Mouse (Mus musculus) NIH3T3 (cell line): ENCODE results near the gene Tusc2.

Experiments
- DNase-seq: peaks from one replicate; pipeline ENCODE4 v3.0.0-alpha.2; 2012; ENCODE audit warnings: low read depth

Tusc2 gene

GRCm38 (mm10) chr9:107545199-107545598 lies 17.9 kb upstream of the Tusc2 start:
- DNase-seq: no peak

DNA sequence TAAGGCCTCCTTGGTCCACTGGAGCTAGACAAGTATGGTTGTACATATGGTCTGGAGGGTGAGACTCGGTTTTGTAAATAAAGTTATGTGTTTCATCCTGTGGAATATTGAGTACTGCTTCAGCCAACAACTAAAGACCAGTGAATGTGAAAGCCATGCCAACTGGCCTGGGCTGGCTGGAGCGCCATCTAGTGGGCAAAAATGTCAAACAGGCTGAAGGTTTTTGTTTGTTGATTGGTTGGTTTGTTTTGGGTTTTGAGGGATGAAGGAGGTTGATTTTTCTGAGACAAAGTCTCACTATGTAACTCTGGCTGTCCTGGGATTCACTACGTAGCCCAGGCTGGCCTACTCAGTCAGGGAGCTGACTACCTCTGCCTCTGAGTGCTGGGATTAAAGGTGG lies 17.5 kb upstream of the Tusc2 start:
- peak; percentile 87 for DNase-seq

GRCm38 (mm10) chr9:107547026-107547425 lies 16.0 kb upstream of the Tusc2 start, which contains the start of gene Zmynd10:
TSS of gene Zmynd10 (plus strand) at chr9:107547298.
- DNase-seq: peak; percentile 92

GRCm38 (mm10) chr9:107547957-107548356 lies 15.1 kb upstream of the Tusc2 start:
- DNase-seq: no peak

- DNase-seq: no peak
Observed at GRCm38 (mm10) chr9:107548820-107549219, 14.2 kb upstream of the Tusc2 start.

GRCm38 (mm10) chr9:107549297-107550074 lies 13.6 kb upstream of the Tusc2 start:
- no peak for DNase-seq

GRCm38 (mm10) chr9:107550491-107551116 lies 12.5 kb upstream of the Tusc2 start:
- no peak for DNase-seq

- peak; percentile 85 for DNase-seq
Observed at GRCm38 (mm10) chr9:107551117-107551889, 11.8 kb upstream of the Tusc2 start, which contains the start of gene Rassf1. TSS of gene Rassf1 (plus strand) at chr9:107551555.

- DNase-seq: peak; percentile 57
Observed at GRCm38 (mm10) chr9:107551890-107552355, 11.1 kb upstream of the Tusc2 start.

DNA sequence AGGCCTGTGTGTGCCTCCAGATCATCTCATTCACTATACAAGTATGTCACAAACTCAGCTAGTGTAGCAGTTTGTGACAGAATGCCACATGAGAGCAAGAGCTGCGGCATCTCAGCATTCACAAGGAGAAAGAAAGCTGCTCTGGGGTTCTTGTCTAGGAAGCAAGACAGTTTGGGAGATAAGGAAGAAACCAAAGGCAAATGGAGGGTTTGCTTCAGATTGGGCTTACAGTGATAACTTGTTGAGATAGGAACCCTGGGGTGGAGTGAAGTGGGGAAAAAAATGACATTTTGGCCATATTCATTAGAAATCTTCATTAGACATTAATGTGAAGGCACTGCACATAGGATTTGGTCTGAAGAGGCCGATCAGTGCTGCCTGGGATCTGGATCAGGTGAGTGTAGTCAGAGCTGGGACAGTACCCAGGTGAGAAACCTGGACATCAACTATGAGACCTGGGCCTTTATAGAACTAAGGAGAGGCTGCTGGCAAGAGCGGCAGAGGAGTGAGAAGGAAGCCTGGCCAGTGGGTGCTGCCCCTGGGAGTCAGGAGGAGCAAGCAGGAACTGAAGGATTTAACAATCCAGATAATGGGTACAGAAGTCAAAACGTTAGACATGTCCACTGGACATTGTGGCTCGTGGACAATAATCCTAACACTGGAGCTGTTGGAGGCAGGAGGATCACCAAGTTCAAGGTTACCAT lies 10.2 kb upstream of the Tusc2 start:
- DNase-seq: no peak

- peak; percentile 7 for DNase-seq
Observed at GRCm38 (mm10) chr9:107553541-107554318, 9.3 kb upstream of the Tusc2 start.

DNA sequence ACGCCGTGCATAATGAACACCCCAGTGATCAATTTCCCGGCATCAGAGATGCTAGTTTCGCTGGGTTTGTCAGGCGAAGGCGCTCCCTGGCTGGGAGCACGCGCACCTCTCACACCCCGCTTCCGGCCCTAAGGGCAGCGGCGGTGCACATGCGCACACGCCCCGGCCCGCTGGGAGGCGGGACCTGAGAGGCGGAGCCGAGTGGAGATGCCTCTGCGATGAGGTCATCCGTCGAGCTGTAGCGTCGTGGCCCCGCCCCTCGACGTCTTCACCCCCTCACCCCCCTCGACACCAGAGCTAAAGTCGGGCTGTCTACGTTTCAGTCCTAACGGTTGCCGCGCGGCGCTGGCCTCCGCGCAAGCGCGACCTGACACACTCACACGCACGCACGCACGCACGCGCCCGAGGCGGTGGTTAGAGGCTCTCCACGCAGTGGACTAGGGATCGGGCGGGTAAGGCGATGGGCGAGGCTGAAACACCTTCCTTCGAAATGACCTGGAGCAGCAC lies 8.7 kb upstream of the Tusc2 start:
- peak; percentile 99 for DNase-seq

DNA sequence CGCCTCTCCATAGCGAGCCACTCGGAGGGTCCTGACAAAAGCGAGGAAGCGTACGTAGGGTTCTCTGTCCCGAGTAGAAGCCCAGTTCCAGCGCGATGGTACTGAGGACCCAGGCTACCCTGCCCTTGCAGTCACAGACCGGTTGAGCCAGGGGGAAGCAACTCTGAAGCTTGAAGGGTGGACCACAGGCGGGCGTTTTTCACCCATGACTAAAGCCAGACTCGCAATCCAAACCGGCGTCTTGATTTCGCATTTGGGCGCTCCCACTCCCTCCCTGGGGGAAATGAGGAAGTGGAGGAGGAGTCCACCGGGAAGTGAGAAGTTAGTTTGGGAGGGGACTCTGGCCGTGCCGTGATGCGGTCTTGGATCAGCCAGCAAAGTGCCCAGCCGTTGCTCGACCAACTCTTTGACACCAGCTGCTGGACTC lies 8.0 kb upstream of the Tusc2 start:
- DNase-seq: peak; percentile 82

DNA sequence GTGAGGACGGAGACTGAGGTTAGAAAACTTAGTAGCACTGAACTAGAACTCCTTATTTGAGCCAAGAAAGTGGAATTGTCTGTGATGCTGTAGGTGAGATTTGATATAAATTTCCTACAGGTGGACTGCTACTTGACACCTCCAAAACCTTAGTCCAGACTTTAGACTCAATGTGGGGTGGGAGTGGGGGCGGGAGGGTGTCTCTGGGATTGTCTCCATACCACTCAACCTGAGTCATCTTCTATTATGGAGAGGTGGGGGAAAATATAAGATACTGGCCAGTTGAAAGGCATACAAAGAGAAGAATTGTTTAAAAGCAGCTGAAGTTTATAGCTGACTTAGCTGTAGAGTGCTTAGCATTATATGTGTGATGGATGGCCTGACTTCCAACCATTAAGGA lies 7.4 kb upstream of the Tusc2 start:
- peak; percentile 63 for DNase-seq

DNA sequence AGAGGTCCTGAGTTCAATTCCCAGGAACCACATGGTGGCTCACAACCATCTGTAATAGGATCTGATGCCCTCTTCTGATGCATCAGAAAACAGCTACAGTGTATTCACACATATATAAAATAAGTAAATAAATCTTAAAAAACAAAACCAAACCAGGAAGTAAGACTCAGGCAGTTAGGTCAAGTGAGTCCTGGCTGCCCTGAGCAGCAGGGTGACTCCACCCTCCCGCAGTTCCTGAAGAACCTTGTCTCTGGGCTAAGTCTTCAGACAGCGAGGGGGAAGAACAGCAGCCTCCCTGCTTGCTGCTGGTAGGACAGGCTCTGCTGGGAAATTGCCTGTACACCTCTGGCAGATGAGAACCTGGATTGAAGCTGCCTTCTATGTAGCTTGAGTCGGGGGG lies 6.7 kb upstream of the Tusc2 start:
- peak; percentile 4 for DNase-seq

- DNase-seq: peak; percentile 38
Observed at GRCm38 (mm10) chr9:107565556-107565955, 2.5 kb downstream of the Tusc2 start.

DNA sequence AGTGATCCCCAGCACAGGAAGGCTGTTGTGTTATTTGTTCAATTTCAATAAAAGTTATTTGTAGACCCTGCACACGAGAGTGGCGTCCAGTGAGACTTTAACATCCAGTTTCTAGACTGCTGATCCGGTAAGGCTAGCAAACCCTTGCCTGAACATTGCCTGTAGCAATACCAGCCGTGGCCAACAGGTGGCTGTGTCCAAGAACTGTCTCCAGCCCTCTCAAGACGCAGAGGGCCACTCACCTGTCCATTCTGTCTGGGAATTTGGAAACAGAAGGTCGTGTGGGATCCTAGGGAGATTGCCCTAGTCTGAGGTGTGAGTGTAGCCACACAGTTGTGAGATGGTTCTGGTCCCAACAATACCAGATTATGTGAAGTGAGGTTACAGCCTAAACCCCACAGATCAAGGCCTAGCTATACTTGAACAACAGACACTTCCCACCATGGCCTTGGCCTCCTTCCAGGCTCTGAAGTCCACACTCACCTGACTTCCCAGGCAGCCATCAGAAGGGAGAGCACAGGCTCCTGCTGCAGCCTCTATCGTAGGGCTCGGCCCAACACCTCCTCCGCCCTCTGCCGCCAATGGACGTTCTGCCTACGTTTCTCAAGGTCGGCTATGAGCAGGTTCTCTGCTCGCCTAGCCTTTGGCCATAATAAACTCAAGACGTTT lies 3.1 kb downstream of the Tusc2 start:
- peak; percentile 85 for DNase-seq

- DNase-seq: no peak
Observed at GRCm38 (mm10) chr9:107566855-107567254, 3.8 kb downstream of the Tusc2 start.

DNA sequence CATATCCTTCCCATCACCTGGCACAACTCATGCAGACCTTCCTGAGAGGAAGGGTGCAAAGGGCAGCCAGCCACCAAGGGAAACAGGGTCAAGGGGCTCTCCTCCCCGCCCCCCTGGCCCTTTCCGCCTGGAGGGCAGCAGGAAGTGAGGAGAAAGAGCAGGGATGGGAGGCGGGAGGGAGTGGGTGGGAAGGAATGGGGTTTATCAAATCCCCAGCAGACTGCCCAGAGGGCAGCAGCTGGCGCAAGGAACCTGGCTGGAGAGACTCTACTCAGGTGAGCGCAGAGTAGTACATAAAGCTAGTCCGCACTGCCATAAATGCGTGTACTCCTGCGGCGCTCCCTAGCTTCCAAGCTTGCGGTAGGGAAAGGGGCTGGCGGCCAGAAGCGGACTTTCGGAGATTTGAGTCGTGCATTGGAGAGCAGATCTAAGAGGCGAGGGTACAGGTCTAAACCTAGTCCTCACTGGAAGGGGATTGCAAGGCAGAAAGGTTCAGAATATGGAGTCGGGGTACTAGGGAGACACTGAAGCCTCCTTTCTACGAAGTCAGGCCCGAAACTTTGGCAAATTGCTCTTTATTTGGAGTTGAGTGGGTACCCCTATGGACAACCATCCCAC lies 4.8 kb downstream of the Tusc2 start, which contains the start of gene Hyal2:
Hyal2 (plus strand) TSS at position 244 of the 618 bp plus-strand sequence.
- no peak for DNase-seq
